Mouse (Mus musculus) liver, adult 2 months (tissue): ENCODE measurements at regions not wholly inside any gene's neighbourhood (a gene's known extent, or its start where the extent isn't known, plus 50 kb on each side); places are given as distances from the start of the nearest gene placed in this dataset.

Source experiments
- DNase-seq: peaks from one replicate; pipeline ENCODE4 v3.0.0-alpha.2; 2011; ENCODE audit warnings: low read depth, low spot score; ENCODE audit errors: extremely low read depth
- H3K27ac ChIP-seq: fragments of 200-500 bp; replicated peaks from 2 replicates; pipeline ENCODE4 v1.5.1; 2012; ENCODE audit warnings: low read depth, mild to moderate bottlenecking, control low read depth, inconsistent platforms, low read length; ENCODE audit not compliant: insufficient read depth
- H3K27me3 ChIP-seq: fragments of 200-500 bp; 2 replicates; pipeline ENCODE4 v1.6.1; 2012; ENCODE audit warnings: mild to moderate bottlenecking, moderate library complexity, low read length, inconsistent platforms; ENCODE audit not compliant: control insufficient read depth, insufficient read depth
- H3K36me3 ChIP-seq: fragments of 200-500 bp; 2 replicates; pipeline ENCODE4 v1.6.1; 2012; ENCODE audit warnings: low read length, inconsistent platforms; ENCODE audit not compliant: control insufficient read depth, insufficient read depth
- H3K4me1 ChIP-seq: fragments of 200-500 bp; 2 replicates; pipeline ENCODE4 v1.6.1; 2011; ENCODE audit warnings: low read length; ENCODE audit not compliant: control insufficient read depth, insufficient read depth
- H3K4me3 ChIP-seq: fragments of 200-500 bp; 2 replicates; pipeline ENCODE4 v1.5.1; 2011; ENCODE audit warnings: low read depth, mild to moderate bottlenecking, control low read depth, low read length, moderate library complexity; ENCODE audit not compliant: insufficient read depth
- H3K79me2 ChIP-seq: fragments of 200-500 bp; 2 replicates; pipeline ENCODE4 v1.6.1; 2012; ENCODE audit warnings: inconsistent platforms, mild to moderate bottlenecking, low read length, moderate library complexity; ENCODE audit not compliant: control insufficient read depth, insufficient read depth
- H3K9ac ChIP-seq: fragments of 200-500 bp; 2 replicates; pipeline ENCODE4 v1.6.1; 2012; ENCODE audit warnings: low read depth, mild to moderate bottlenecking, control low read depth, inconsistent platforms, low read length
- CTCF ChIP-seq: fragments of 200-500 bp; IDR thresholded peaks from 2 replicates; pipeline ENCODE4 v1.5.1; 2011; ENCODE audit warnings: low read depth, low read length, control low read depth
- POLR2A ChIP-seq: fragments of 200-500 bp; IDR thresholded peaks from 2 replicates; pipeline ENCODE4 v1.6.1; 2011; ENCODE audit warnings: low read length, control low read depth; ENCODE audit not compliant: insufficient read depth; ENCODE audit errors: extremely low read depth
- WGBS: fragments of 180-500 bp; shearing (Covaris S2); methylation state at CpG from one replicate; pipeline ENCODE4 v1.1.7; 2018; 5-methylcytosine and 5-hydroxymethylcytosine counted together

GRCm38 (mm10) chr11:22692281-22692857, 168.4 kb downstream of the B3gnt2 start:
- 81% methylated on average over 5 of the region's 5 CpGs for WGBS
- DNase-seq: no peak

DNA sequence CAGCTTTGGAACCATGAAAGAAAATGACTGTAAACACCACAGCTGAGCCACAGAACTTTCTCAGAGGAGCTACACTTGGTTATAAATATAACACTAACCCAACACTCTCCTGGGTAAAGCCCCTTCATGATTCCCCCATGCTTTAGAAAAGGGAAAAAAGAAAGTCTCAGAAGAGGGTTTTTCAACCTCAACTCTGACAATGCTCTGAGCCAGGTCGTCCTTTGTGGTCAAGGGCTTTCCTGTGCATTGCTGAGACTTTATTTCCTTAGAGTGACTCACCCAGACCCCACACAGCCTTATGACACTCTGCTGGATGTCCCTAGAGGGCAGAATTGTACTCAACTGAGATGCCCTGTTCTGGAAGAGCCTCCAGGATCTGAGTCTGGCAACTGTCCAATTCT, 167.8 kb downstream of the B3gnt2 start:
- Histone ChIP-seq H3K27me3 (no peaks in the 10 kb centered on the region), H3K4me1 (peaks cover 2% of the 10 kb centered on the region; the same call in 1 of the 2 replicates), H3K4me3 (no peak overlapping the region), H3K79me2 (no peaks in the 10 kb centered on the region), H3K27ac (no peak overlapping the region), H3K36me3 (no peaks in the 10 kb centered on the region), H3K9ac (no peak overlapping the region)
- TF ChIP-seq CTCF: no peak
- no peak for TF ChIP-seq POLR2A
- 65% methylated on average over 1 of the region's 1 CpGs for WGBS
- no peak for DNase-seq

More at GRCm38 (mm10) chr11:22692281-22692857, 168.4 kb downstream of the B3gnt2 start:
- Histone ChIP-seq H3K36me3 (no peaks in the 10 kb centered on the region), H3K9ac (no peak overlapping the region), H3K4me3 (no peak overlapping the region), H3K27me3 (no peaks in the 10 kb centered on the region), H3K4me1 (peaks cover 2% of the 10 kb centered on the region; the same call in 1 of the 2 replicates), H3K27ac (no peak overlapping the region), H3K79me2 (no peaks in the 10 kb centered on the region)
- no peak for TF ChIP-seq POLR2A
- TF ChIP-seq CTCF: no peak

DNA sequence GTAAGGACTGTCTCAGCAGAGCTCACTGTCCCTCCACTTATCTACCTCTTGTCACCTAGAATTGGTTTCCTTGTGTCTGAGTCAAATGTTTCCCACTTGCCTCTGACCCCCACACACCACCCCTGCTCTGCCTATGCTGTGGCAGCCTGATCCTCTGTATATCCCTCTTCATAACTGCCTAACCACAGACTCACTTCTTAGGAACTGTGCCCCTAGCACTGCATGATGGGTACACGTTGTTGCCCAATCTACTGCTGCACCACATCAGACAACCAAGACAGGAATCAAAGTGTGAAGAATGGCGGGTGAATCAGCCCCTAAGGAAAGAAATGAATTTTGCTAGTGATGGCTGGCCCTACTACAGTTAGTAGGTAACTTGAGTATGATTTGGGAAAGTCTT, 167.4 kb downstream of the B3gnt2 start:
- H3K9ac ChIP-seq: no peak overlapping the region
- H3K27ac ChIP-seq: no peak overlapping the region
- H3K36me3 ChIP-seq: no peaks in the 10 kb centered on the region
- 92% methylated on average over 2 of the region's 2 CpGs for WGBS
- no peak for TF ChIP-seq POLR2A
- TF ChIP-seq CTCF: no peak
- no peak overlapping the region for H3K4me3 ChIP-seq
- H3K27me3 ChIP-seq: no peaks in the 10 kb centered on the region
- DNase-seq: no peak
- no peaks in the 10 kb centered on the region for H3K79me2 ChIP-seq
- peaks cover 2% of the 10 kb centered on the region; the same call in 1 of the 2 replicates for H3K4me1 ChIP-seq

- Histone ChIP-seq H3K4me3 (no peak overlapping the region), H3K4me1 (peaks cover 2% of the 10 kb centered on the region; the same call in 1 of the 2 replicates), H3K36me3 (no peaks in the 10 kb centered on the region), H3K9ac (no peak overlapping the region), H3K27me3 (no peaks in the 10 kb centered on the region), H3K27ac (no peak overlapping the region), H3K79me2 (no peaks in the 10 kb centered on the region)
- TF ChIP-seq CTCF (peak; percentile 24; the same call in 1 of the 2 replicates), POLR2A (no peak)
- DNase-seq: no peak
- 94% methylated on average over 2 of the region's 2 CpGs for WGBS
Measured at GRCm38 (mm10) chr11:22693984-22694383, 166.8 kb downstream of the B3gnt2 start.

- H3K27me3 ChIP-seq: no peaks in the 10 kb centered on the region
- no peak overlapping the region for H3K27ac ChIP-seq
- no peak overlapping the region for H3K4me3 ChIP-seq
- no peak overlapping the region for H3K9ac ChIP-seq
- TF ChIP-seq CTCF (no peak), POLR2A (no peak)
- WGBS: 68% methylated on average over 5 of the region's 5 CpGs
- peaks cover 2% of the 10 kb centered on the region; the same call in 1 of the 2 replicates for H3K4me1 ChIP-seq
- no peaks in the 10 kb centered on the region for H3K36me3 ChIP-seq
- no peaks in the 10 kb centered on the region for H3K79me2 ChIP-seq
- no peak for DNase-seq
Measured at GRCm38 (mm10) chr11:22694829-22695228, 165.9 kb downstream of the B3gnt2 start.

- no peak overlapping the region for H3K27ac ChIP-seq
- H3K27me3 ChIP-seq: no peaks in the 10 kb centered on the region
- H3K4me1 ChIP-seq: peaks cover 2% of the 10 kb centered on the region; the same call in 1 of the 2 replicates
- no peak for TF ChIP-seq CTCF
- TF ChIP-seq POLR2A: no peak
- no peaks in the 10 kb centered on the region for H3K79me2 ChIP-seq
- WGBS: 100% methylated on average over 1 of the region's 1 CpGs
- DNase-seq: no peak
- H3K9ac ChIP-seq: no peak overlapping the region
- no peak overlapping the region for H3K4me3 ChIP-seq
- H3K36me3 ChIP-seq: no peaks in the 10 kb centered on the region
Measured at GRCm38 (mm10) chr11:22695237-22695636, 165.5 kb downstream of the B3gnt2 start.
